Mouse (Mus musculus) monocyte, adult 2 months (primary cell): ENCODE results near the gene Supt3.

Source experiments
- DNase-seq, 2 experiments: peaks; one replicate each; pipeline ENCODE4 v3.0.0; 2022; ENCODE audit warnings: low spot score in 2 of 2, low read depth in 1 of 2

The Supt3 gene

DNA sequence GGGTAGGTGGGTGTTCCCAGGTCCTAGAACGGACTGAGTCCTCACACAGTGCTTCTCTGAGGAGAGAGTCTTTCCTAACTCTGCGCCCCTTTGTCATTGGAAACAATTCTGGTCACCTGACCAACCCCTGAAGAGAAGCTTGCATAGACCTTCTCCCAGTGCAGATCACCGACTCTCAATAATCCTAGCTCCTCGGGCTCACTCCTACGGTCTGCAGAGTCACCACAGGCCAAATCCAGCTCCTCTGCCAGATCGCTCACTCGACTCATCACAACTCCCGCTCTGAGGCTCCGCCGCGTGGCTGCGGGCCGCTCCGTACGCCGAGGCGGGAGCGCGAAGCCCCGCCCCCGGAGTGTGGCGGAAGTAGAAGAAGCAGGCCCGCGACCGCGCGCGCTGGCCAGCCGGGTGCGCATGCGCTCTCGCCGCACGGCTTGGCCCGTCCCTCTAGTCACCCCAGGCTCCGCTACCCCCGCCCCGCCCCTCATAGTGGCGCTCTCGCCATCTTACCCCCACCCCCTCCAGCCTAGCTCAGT is at the start of gene Supt3:
Gene Supt3, plus strand, starts transcription at position 415 of the 533 bp plus-strand sequence.
- peak; percentile 82 to 93 for DNase-seq

GRCm38 (mm10) chr17:44727675-44728074 is 49.3 kb upstream of the Supt3 start:
- no peak for DNase-seq

GRCm38 (mm10) chr17:44728464-44728863 is 48.5 kb upstream of the Supt3 start:
- no peak for DNase-seq

DNA sequence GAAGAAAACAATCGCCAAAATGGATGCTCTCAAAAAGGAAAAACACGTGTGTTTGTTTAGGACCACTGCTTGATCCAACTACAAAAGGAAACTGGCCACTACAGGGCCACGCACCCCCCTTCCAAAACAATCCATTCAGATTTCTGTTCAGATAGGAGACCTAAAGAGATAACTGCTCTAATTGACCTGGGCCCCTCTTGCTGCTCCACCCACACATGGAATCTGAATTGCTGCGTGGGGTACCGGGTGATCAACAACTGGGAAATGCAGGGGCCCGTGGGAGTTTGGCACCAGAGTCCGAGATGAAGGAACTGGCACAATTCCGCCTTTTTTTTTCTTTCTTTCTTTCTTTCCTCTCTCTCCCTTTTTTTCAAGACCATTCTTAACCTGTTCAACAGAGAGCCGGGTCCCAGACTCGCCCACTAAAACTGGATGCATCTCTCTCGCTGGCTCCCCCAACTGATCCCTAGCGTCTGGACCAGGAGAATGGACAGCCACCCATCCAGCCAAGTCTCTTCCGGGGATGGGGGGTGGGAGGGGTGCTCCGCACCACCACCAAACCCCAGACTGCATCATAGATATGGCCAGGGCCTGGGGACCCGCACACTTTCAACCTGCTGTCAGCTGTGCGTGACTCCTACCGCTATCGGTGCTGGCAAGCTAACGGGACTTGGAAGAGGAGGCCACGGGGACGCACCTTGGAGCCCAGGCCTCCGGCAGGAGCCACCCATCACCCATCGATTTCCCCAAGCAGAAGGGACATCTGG is 43.2 kb upstream of the Supt3 start:
- DNase-seq, result no peak

DNA sequence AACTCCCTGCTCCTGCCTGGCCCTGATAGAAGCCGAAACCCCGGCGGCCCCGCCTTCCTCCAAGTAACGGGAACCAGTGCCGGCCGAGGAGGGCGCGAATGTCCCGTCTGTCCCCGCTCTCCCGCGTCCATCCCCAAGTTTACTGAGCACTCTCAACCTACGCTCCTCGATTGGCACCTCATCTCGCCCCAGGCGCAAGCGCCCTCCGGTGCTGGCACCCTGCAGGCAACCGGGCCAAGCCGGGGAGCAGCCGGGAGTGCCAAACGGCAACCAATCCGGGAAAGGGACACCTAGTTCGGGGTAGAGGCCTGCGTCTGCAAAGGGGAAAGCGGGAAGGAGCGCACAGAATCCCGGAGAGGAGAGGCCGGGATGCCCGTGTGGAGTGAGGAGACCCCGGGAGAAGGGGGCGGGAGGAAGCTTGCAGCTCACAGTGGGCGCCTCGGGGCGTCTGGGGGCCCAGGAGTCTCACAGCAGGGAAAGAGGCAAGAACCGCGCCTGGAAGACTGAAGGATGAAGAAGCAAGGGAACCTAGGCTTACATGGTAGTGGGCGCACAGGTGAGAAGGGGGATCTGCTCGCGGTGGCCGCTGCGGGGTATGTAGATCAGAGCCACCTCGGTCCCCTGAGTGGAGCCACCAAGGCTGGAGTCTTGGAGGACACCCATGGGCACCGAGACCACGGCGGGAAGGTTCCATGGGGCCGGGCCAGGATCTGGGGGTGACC is 42.3 kb upstream of the Supt3 start:
- peak in 1 of 2 experiments; percentile 44 for DNase-seq

DNA sequence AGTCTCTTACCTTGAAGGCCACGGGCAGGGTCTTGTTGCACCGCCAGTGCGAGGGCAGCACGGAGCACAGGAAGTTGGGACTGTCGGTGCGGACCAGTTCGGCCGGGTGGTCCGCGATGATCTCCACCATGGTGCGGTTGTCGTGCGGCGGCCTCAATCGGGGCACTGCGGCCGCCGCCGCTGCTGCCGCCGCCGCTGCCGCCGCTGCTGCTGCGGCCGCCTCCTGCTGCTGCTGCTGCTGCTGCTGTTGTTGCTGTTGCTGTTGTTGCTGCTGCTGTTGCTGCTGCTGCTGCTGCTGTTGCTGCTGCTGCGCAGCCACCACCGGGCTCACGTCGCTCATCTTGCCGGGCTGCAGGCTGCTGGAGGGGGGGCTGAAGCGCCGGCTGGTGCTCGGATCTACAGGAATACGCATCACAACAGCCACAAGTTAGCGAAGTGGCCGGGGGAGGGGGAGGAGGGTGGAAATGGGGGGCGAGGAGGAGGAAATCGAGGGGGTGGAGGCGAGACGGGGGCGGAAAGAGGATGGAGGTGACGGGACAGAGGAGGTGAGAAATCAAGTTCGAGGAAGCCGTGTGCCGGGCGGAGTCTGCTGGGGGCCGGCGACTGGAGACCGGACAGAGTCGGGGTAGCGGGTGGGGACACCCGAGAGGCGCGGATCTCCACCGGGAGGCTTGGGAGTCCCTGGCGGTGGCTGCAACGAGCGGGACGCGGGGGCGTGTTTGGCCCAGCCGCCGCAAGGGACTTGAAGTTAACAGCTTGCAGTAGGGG is 41.5 kb upstream of the Supt3 start:
- DNase-seq, result peak in 1 of 2 experiments; percentile 41

- DNase-seq, result peak in 1 of 2 experiments; percentile 52
Observed at GRCm38 (mm10) chr17:44735991-44736561, 40.9 kb upstream of the Supt3 start.

- DNase-seq, result no peak
Observed at GRCm38 (mm10) chr17:44737275-44738120, 39.5 kb upstream of the Supt3 start.

DNA sequence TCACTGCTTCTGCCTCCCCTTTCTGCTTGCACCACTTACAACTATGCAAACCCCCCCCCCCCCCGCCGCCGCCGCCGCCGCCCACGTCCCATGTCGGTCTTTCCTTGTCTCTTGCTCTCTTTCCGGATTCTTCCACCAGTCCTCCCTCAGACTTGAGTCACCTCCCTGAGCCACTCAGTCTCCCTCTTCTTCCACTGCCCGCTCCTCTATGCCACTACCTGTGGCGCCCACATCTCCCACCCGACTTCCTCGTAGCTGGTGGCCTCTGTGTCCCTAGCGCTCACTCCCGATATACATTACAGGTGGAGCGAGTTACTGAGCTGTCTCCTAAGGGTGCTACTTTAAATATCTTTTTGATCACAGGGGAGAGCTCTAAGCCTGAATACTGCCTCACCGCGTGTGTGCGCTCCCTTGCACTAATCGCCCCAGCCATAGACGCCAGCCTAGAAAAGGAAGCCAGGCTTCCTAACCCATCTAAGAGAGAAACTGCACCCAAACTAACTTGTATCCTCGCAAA is 38.8 kb upstream of the Supt3 start:
- DNase-seq, result no peak

- DNase-seq, result no peak
Observed at GRCm38 (mm10) chr17:44742246-44742645, 34.7 kb upstream of the Supt3 start.

DNA sequence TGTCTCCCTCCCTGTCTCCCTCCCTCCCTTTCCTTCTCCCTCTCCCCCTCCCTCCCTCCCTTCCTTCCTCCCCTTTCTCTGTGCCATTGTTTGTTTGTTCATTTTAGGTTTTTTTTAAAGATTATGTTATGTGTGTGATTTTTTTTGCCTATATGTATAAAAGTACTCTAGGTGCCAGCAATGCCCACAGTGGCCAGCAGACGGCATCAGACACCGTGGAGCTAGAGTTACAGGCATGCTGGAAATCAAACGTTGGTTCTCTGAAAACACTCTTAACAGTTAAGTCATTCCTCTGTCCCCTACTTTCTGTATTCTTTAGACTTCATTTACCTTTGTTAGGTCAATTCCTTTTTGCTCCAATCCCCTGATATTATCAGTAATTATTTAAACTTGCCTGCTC is 33.2 kb upstream of the Supt3 start:
- DNase-seq, result no peak

DNA sequence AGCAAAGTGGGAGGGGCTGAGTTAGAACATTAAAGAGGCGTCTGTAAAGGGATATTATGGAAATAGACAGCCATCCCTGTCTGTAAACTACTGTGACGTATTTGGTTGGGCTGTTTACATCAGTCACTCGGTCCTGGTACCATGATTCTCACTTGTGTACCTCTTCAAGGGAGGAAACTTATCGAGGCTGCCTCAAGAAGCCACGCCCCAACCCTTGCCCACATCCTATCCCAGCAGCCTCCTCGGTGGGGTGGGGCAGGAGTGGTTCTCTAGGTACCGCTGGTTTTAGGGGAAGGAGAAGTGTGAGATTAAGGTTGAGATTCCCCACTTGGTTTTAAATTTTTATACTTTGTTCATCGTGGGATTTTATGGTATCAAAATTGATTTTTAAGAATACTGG is 31.6 kb upstream of the Supt3 start:
- DNase-seq, result no peak

GRCm38 (mm10) chr17:44766318-44766717 is 10.6 kb upstream of the Supt3 start:
- no peak for DNase-seq

DNA sequence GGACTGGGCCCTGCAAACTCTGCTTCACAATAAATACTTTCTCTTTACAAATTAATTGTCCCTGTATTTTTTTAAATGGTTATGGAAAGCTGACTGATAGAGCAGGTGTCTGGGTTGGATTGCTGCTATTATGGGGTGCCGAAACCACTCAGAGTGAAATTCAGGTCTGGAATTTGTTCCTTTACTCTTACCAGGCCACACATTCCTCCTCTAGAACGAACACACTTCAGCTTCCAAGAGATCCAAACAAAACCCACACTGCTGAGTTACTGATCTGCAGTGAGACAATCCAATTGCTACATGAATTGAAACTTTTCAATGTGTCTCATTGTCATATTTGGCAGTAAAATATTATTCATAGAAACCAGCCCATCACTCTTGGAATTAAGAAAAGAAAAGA is 10.0 kb upstream of the Supt3 start:
- no peak for DNase-seq

DNA sequence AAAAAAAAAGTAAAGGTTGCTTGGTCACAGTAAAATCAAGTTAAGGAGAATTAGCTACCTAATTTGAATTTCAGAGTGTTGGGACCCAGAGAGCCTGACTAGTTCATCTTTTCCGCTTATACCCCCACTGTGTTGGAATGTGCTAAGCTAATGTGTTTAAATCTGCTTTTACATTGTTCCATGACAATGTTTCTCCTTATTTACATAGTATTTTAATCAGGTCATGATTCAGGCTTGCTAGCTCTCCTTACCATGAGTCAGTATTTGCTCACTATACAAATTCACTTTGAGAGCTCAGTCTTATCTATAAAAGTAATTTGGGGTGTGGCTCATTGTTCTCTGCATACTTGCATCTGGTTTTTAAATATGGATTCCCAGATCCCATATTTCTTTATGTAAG is 9.6 kb upstream of the Supt3 start:
- DNase-seq, result no peak

- no peak for DNase-seq
Observed at GRCm38 (mm10) chr17:44768522-44768921, 8.4 kb upstream of the Supt3 start.

DNA sequence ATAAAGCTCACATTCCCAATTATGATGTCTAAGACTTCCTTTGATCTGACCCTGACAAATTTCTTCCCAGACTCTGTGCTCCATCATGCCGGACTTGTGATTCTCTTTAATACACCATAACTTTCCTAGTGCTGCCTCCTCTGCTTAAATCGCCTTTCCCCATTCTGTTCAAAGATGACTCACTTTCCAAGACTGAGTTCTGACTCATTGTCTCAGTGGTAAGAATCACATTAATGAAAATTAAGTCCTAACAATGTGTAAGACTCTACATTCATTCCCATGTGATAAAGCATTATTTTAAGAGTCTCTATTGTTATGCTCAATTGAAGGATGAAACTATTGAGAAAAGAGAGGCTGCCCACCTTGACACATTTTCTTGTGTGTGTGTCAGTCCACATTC is 6.1 kb upstream of the Supt3 start:
- DNase-seq, result no peak

DNA sequence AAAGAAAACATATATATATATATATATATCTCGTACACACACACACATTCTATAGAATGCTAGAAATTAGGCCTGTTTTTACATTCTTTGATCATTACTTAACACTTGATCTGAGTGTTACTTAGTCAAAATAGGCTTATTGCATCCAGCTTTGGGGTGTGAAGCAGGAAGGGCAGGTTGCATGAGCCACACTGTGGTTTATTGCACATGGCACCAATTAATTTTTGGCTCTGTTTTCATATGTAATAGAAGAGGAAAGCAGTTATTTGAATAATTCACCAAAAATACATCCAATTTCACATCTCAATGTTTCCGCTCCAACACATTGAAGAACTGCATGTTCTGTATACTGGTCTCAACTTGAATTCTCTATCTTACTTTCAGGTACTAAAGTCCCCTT is 4.4 kb upstream of the Supt3 start:
- no peak for DNase-seq

- peak; percentile 22 to 47 for DNase-seq
Observed at GRCm38 (mm10) chr17:44777337-44777804, 419 bp downstream of the Supt3 start.

DNA sequence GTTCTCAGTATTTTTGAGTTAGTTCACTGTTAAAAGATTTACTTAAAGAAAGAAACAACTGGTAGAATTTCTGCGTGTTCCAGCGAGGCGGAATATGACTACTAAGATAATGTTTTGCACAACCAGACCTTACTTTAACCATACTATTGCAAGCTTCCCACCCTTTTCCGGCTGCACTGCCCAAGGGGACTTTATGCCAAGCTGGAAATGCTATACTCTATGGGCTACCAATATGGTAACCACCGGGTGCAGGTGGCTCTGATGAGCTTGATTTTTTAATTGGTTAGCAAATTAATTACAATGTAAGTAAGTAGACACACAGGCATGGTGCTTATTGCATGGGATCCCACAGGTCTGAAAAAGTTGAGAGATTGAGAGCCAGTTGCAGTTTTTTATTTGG is 1.2 kb downstream of the Supt3 start:
- DNase-seq, result no peak
